Mouse (Mus musculus) myocyte (in vitro differentiated cells): ENCODE measurements at regions not wholly inside any gene's neighbourhood (a gene's known extent, or its start where the extent isn't known, plus 50 kb on each side); places are given as distances from the start of the nearest gene placed in this dataset.

ENCODE experiments used
- MAX ChIP-seq: IDR thresholded peaks from one replicate; pipeline ENCODE4 v1.6.1; 2011; ENCODE audit warnings: low read depth, mild to moderate bottlenecking, control low read depth
- MYOG ChIP-seq, 3 experiments: IDR thresholded peaks; one replicate each; pipeline ENCODE4 v1.6.1; 2011; ENCODE audit warnings: control low read depth in 2 of 3, low read depth in 2 of 3, mild to moderate bottlenecking in 2 of 3; ENCODE audit not compliant: insufficient read length in 2 of 3, control insufficient read depth in 1 of 3, insufficient read depth in 1 of 3

GRCm38 (mm10) chr10:68351441-68351840, 72.9 kb upstream of the Arid5b start:
- no peak for TF ChIP-seq MAX
- TF ChIP-seq MYOG (IDR thresholded peaks at IDR 0.05; ENCODE audit: control insufficient read depth in 1 of 3, insufficient read depth in 1 of 3, insufficient read length in 2 of 3, low read depth in 2 of 3), result no peak
